Mouse (Mus musculus) forebrain, embryonic 14.5 days (tissue): ENCODE data around the gene Tmem151a. TPM values are rescaled to one million over a fixed set of nuclear protein-coding genes. Genes with fewer than 3 reads are reported as not detected.
A peak's percentile ranks its signal among the peaks of the same experiment; 100 is the strongest.

Experiments used
- ATAC-seq: fragments of 200-750 bp; cut with Nextera tagmentation; 2 replicates; pipeline ENCODE4 v1.8.0; 2017; ENCODE audit warnings: mild to moderate bottlenecking, moderate library complexity
- DNase-seq: peaks from one replicate; pipeline ENCODE4 v3.0.0-alpha.2; 2015; ENCODE audit warnings: low spot score
- H3K27ac ChIP-seq: fragments of 300-500 bp; sonication (generic); 2 replicates; pipeline ENCODE4 v1.5.1; 2014; ENCODE audit warnings: low read depth, mild to moderate bottlenecking, control low read depth, low read length, moderate library complexity
- H3K27me3 ChIP-seq: fragments of 300-500 bp; sonication (generic); replicated peaks from 2 replicates; pipeline ENCODE4 v1.6.1; 2014; ENCODE audit warnings: low read length, control low read depth, mixed read lengths; ENCODE audit not compliant: control insufficient read depth, insufficient read depth
- H3K36me3 ChIP-seq: fragments of 300-500 bp; sonication (generic); 2 replicates; pipeline ENCODE4 v1.6.1; 2014; ENCODE audit warnings: low read length, control low read depth; ENCODE audit not compliant: control insufficient read depth, insufficient read depth
- H3K4me1 ChIP-seq: fragments of 300-500 bp; sonication (generic); 2 replicates; pipeline ENCODE4 v1.6.1; 2014; ENCODE audit warnings: antibody characterized with exemption, low read length, control low read depth; ENCODE audit not compliant: control insufficient read depth, insufficient read depth
- H3K4me2 ChIP-seq: fragments of 300-500 bp; sonication (generic); 2 replicates; pipeline ENCODE4 v1.6.1; 2014; ENCODE audit warnings: mild to moderate bottlenecking, control low read depth, low read length
- H3K4me3 ChIP-seq: fragments of 300-500 bp; sonication (generic); 2 replicates; pipeline ENCODE4 v1.5.1; 2014; ENCODE audit warnings: low read depth, low read length, control low read depth
- H3K9ac ChIP-seq: fragments of 300-500 bp; sonication (generic); 2 replicates; pipeline ENCODE4 v1.6.1; 2014; ENCODE audit warnings: mild to moderate bottlenecking, low read length, control low read depth, moderate library complexity
- H3K9me3 ChIP-seq: fragments of 300-500 bp; sonication (generic); replicated peaks from 2 replicates; pipeline ENCODE4 v1.6.1; 2016; ENCODE audit warnings: low read length, control low read depth, mixed read lengths; ENCODE audit not compliant: control insufficient read depth
- WGBS: fragments of 180-500 bp; shearing (Covaris S2); extraction: QIAGEN DNeasy Blood & Tissue Kit; methylation state at CpG from one replicate; pipeline ENCODE4 v1.1.7; 2014; 5-methylcytosine and 5-hydroxymethylcytosine counted together
- polyA plus RNA-seq: library from polyadenylated mRNA; unstranded; fragments of >200 nt; fragmentation: Nextera tagmentation; extraction: Ambion mirVana; gene quantifications from 2 replicates; pipeline ENCODE4 v1.2.1, GENCODE M21; 2014

Gene Tmem151a
- polyA plus RNA-seq, 1 experiment from 2014 or later = 5.4 TPM

- Histone ChIP-seq H3K4me1 (peaks cover 18% of the 10 kb centered on the region), H3K9me3 (no peaks in the 10 kb centered on the region), H3K9ac (no peak overlapping the region), H3K4me3 (no peak overlapping the region), H3K27ac (no peak overlapping the region), H3K36me3 (peaks cover 6% of the 10 kb centered on the region), H3K27me3 (no peaks in the 10 kb centered on the region), H3K4me2 (no peak overlapping the region)
- 77% methylated on average over 4 of the region's 4 CpGs for WGBS
- DNase-seq = no peak
- ATAC-seq = no peak
Measured at GRCm38 (mm10) chr19:5036577-5036976, 48.8 kb downstream of the Tmem151a start.

- peaks cover 2% of the 10 kb centered on the region; the same call in 1 of the 2 replicates for H3K4me1 ChIP-seq
- no peak overlapping the region for H3K27ac ChIP-seq
- no peak overlapping the region for H3K9ac ChIP-seq
- no peak overlapping the region for H3K4me3 ChIP-seq
- DNase-seq = no peak
- H3K4me2 ChIP-seq = no peak overlapping the region
- peaks cover 40% of the 10 kb centered on the region for H3K36me3 ChIP-seq
- H3K9me3 ChIP-seq = no peaks in the 10 kb centered on the region
- no peak for ATAC-seq
- 85% methylated on average over 3 of the region's 3 CpGs for WGBS
- no peaks in the 10 kb centered on the region for H3K27me3 ChIP-seq
Measured at GRCm38 (mm10) chr19:5032686-5033085, 52.6 kb downstream of the Tmem151a start.

GRCm38 (mm10) chr19:5026111-5026510 lies 59.2 kb downstream of the Tmem151a start:
- no peak for DNase-seq
- no peak overlapping the region for H3K27ac ChIP-seq
- no peaks in the 10 kb centered on the region for H3K9me3 ChIP-seq
- H3K9ac ChIP-seq = no peak overlapping the region
- WGBS = 90% methylated on average over 8 of the region's 8 CpGs
- H3K36me3 ChIP-seq = peaks cover 37% of the 10 kb centered on the region
- H3K4me2 ChIP-seq = no peak overlapping the region
- H3K27me3 ChIP-seq = no peaks in the 10 kb centered on the region
- H3K4me3 ChIP-seq = no peak overlapping the region
- H3K4me1 ChIP-seq = no peaks in the 10 kb centered on the region
- no peak for ATAC-seq

GRCm38 (mm10) chr19:5023621-5024479 lies 61.5 kb downstream of the Tmem151a start, which contains the start of gene Slc29a2:
TSS of gene Slc29a2 (plus strand) at chr19:5023860.
- Histone ChIP-seq H3K4me3 (peak within 1 kb of the TSS; percentile 72), H3K27me3 (no peaks in the 10 kb centered on the region), H3K4me2 (peak within 1 kb of the TSS; percentile 78), H3K36me3 (peaks cover 15% of the 10 kb centered on the region), H3K9me3 (no peaks in the 10 kb centered on the region), H3K27ac (peak within 1 kb of the TSS; percentile 89), H3K4me1 (no peaks in the 10 kb centered on the region), H3K9ac (peak within 1 kb of the TSS; percentile 84)
- under 1% methylated on average over 62 of the region's 62 CpGs for WGBS
- ATAC-seq = peak; percentile 94
- peak; percentile 95 for DNase-seq

GRCm38 (mm10) chr19:5021416-5021815 lies 63.9 kb downstream of the Tmem151a start:
- Histone ChIP-seq H3K27me3 (no peaks in the 10 kb centered on the region; the same call in 1 of the 2 replicates), H3K4me2 (no peak overlapping the region), H3K27ac (no peak overlapping the region), H3K36me3 (no peaks in the 10 kb centered on the region), H3K4me3 (no peak overlapping the region), H3K4me1 (no peaks in the 10 kb centered on the region), H3K9ac (no peak overlapping the region), H3K9me3 (no peaks in the 10 kb centered on the region)
- WGBS = 75% methylated on average over 2 of the region's 2 CpGs
- peak; percentile 33 for DNase-seq
- ATAC-seq = no peak

Other genes with a start within 250 kb of the Tmem151a start
- gene Ccs, start 246.2 kb downstream of the Tmem151a start, polyA plus RNA-seq = 34.3 and 40.1 TPM in 2 replicates
- gene Ccdc87, start 246.2 kb downstream of the Tmem151a start, polyA plus RNA-seq = 0.50 and 0.69 TPM in 2 replicates
- 43.9 and 51.5 TPM in 2 replicates for gene Ctsf, start 230.4 kb downstream of the Tmem151a start, polyA plus RNA-seq
- gene Actn3, start 207.6 kb downstream of the Tmem151a start, polyA plus RNA-seq = 0.78 and 0.88 TPM in 2 replicates
- gene Zdhhc24, start 206.9 kb downstream of the Tmem151a start, polyA plus RNA-seq = 11.4 and 12.9 TPM in 2 replicates
- gene Bbs1, start 178.9 kb downstream of the Tmem151a start, polyA plus RNA-seq = 9.0 and 14.5 TPM in 2 replicates
- 100.0 and 103 TPM in 2 replicates for gene Dpp3, start 157.2 kb downstream of the Tmem151a start, polyA plus RNA-seq
- gene Peli3, start 142.4 kb downstream of the Tmem151a start, polyA plus RNA-seq = 4.9 and 7.8 TPM in 2 replicates
- 145 and 148 TPM in 2 replicates for gene Mrpl11, start 123.4 kb downstream of the Tmem151a start, polyA plus RNA-seq
- 0.08 and 0.14 TPM in 2 replicates for gene Npas4, start 95.2 kb downstream of the Tmem151a start, polyA plus RNA-seq
- 7.4 and 8.0 TPM in 2 replicates for gene Slc29a2, start 61.7 kb downstream of the Tmem151a start, polyA plus RNA-seq
- gene B4gat1, start 46.7 kb downstream of the Tmem151a start, polyA plus RNA-seq = 45.4 and 55.1 TPM in 2 replicates
- gene AC124502.3, start 46.6 kb downstream of the Tmem151a start, polyA plus RNA-seq = 1.2 and 1.7 TPM in 2 replicates
- gene Brms1, start 44.2 kb downstream of the Tmem151a start, polyA plus RNA-seq = 56.2 and 56.8 TPM in 2 replicates
- gene Rin1, start 35.0 kb downstream of the Tmem151a start, polyA plus RNA-seq = 1.3 and 1.4 TPM in 2 replicates
- 12.5 and 16.2 TPM in 2 replicates for gene Cd248, start 17.5 kb downstream of the Tmem151a start, polyA plus RNA-seq
- gene Yif1a, start 3.0 kb upstream of the Tmem151a start, polyA plus RNA-seq = 71.6 and 95.5 TPM in 2 replicates
- gene Cnih2, start 13.0 kb upstream of the Tmem151a start, polyA plus RNA-seq = 350 and 370 TPM in 2 replicates
- gene Rab1b, start 21.5 kb upstream of the Tmem151a start, polyA plus RNA-seq = 247 and 250 TPM in 2 replicates
- gene Klc2, start 33.0 kb upstream of the Tmem151a start, polyA plus RNA-seq = 26.2 and 41.1 TPM in 2 replicates
- gene Pacs1, start 187.6 kb upstream of the Tmem151a start, polyA plus RNA-seq = 25.0 and 29.4 TPM in 2 replicates
- gene Sf3b2, start 209.9 kb upstream of the Tmem151a start, polyA plus RNA-seq = 298 and 333 TPM in 2 replicates
- gene Gal3st3, start 212.8 kb upstream of the Tmem151a start, polyA plus RNA-seq = 20.9 and 26.3 TPM in 2 replicates